Mouse (Mus musculus) myocyte (in vitro differentiated cells): Measurements from ENCODE around the gene Scpep1.

Experiments
- MAX ChIP-seq: IDR thresholded peaks from one replicate; pipeline ENCODE4 v1.6.1; 2011; ENCODE audit warnings: low read depth, mild to moderate bottlenecking, control low read depth
- POLR2A ChIP-seq: IDR thresholded peaks from one replicate; pipeline ENCODE4 v1.6.1; 2011; ENCODE audit warnings: low read depth, mild to moderate bottlenecking, control low read depth, moderate library complexity; ENCODE audit not compliant: insufficient read length
- POLR2AphosphoS2 ChIP-seq: IDR thresholded peaks from one replicate; pipeline ENCODE4 v1.6.1; 2011; ENCODE audit warnings: low read depth, control low read depth; ENCODE audit not compliant: insufficient read length

GRCm38 (mm10) chr11:89003078-89003477 lies 47.8 kb upstream of the Scpep1 start:
- TF ChIP-seq POLR2A = no peak
- no peak for TF ChIP-seq MAX
- no peak for TF ChIP-seq POLR2AphosphoS2
